8 mouse cellular contexts compared by ENCODE assay signal in the genomic region with DNA sequence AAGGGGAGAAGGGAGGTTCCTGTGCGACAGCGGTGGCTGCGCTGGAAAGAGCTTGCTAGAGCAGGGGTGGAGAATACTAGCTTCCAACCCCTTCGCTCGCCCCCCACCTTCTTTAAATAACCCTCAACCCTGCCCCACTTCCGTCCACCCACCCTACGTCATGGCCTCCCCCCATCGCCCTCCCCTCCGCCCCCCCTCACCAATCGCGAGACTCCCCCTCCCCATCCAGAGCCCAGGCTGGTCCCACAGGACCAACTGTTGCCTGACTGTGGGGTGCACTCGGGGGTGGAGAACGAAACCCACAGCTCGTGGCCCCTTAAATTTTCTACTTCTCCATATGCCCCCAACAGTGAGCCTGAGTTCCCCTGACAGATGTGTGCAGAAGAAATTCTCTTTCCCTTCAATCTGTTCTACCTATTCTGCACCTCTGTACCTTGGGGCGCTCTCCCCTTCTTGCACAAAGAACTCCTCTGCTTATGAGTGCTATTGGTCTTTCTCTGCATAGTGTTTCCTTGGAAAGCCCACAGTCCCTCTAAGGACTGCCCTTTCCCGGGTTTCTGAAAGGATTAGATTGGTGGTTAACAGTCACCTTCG. TPM values are rescaled to one million over a fixed set of nuclear protein-coding genes. Genes with fewer than 3 reads are reported as not detected.
DNase-seq lines count a peak whose midpoint lies in the region; ATAC-seq and TF ChIP-seq lines count a peak whose summit lies in the region.

A gene (minus strand): TSS at position 544 of the 594 bp plus-strand sequence.

- DNase-seq in cerebellum, adult 2 months, result peak; percentile 2 to 13
- no peak for DNase-seq in cerebellum, adult 8-10 months
- DNase-seq in heart, postnatal 4 days, result peak; percentile 17
- DNase-seq in liver, adult 2 months (ENCODE audit: extremely low read depth, low read depth, low spot score), result no peak
- no peak for DNase-seq in stomach, postnatal 0 days (ENCODE audit: low spot score)
- no peak for DNase-seq in urinary bladder, postnatal 4 days (ENCODE audit: low spot score in 2 of 2)

- no peak for TF ChIP-seq CTCF in cerebellum, adult 2 months (IDR thresholded peaks at IDR 0.05; ENCODE audit: borderline replicate concordance, insufficient read depth, low read depth, low read length)
- TF ChIP-seq CTCF in liver, adult 2 months (IDR thresholded peaks at IDR 0.05; ENCODE audit: low read depth, low read length), result no peak
- no peak for TF ChIP-seq CTCF in stomach, postnatal 0 days (IDR thresholded peaks at IDR 0.05; ENCODE audit: low read depth)

- no peaks in the 10 kb centered on the region for H3K9me3 ChIP-seq in megakaryocyte, embryonic 14.5 days
- H3K9me3 ChIP-seq in stomach, postnatal 0 days (ENCODE audit: control insufficient read depth, low read length), result no peaks in the 10 kb centered on the region

- peak within 1 kb of the TSS; percentile 63 for H3K4me2 ChIP-seq in stomach, postnatal 0 days (replicated peaks; ENCODE audit: low read depth)

- no peak for ATAC-seq in megakaryocyte, adult 5-6 weeks (ENCODE audit: poor library complexity, severe bottlenecking)
- ATAC-seq in stomach, postnatal 0 days (ENCODE audit: low FRiP score, low TSS enrichment), result peak; percentile 57; the same call in 1 of the 2 replicates

- WGBS in cerebellum, adult 2 months, result 12% methylated on average over 13 of the region's 17 CpGs
- 22% methylated on average over 7 of the region's 17 CpGs for WGBS in liver, adult 2 months
- WGBS in stomach, postnatal 0 days, result 17% methylated on average over 11 of the region's 17 CpGs

- no peak for TF ChIP-seq EP300 in stomach, postnatal 0 days (optimal IDR thresholded peaks at IDR 0.05)

- H3K4me1 ChIP-seq in cerebellum, adult 2 months (ENCODE audit: control insufficient read depth, insufficient read depth, low read length), result peaks cover 3% of the 10 kb centered on the region; the same call in 1 of the 2 replicates
- peaks cover 10% of the 10 kb centered on the region for H3K4me1 ChIP-seq in megakaryocyte, embryonic 14.5 days
- no peaks in the 10 kb centered on the region for H3K4me1 ChIP-seq in liver, adult 2 months (ENCODE audit: control insufficient read depth, insufficient read depth, low read length)
- H3K4me1 ChIP-seq in stomach, postnatal 0 days (replicated peaks; ENCODE audit: control insufficient read depth, insufficient read depth), result no peaks in the 10 kb centered on the region

- H3K36me3 ChIP-seq in megakaryocyte, embryonic 14.5 days (replicated peaks; ENCODE audit: low read length), result no peaks in the 10 kb centered on the region
- H3K36me3 ChIP-seq in liver, adult 2 months (ENCODE audit: control insufficient read depth, insufficient read depth, low read length), result no peaks in the 10 kb centered on the region
- H3K36me3 ChIP-seq in stomach, postnatal 0 days (ENCODE audit: control insufficient read depth, insufficient read depth, low read length), result no peaks in the 10 kb centered on the region

- no peaks in the 10 kb centered on the region for H3K79me2 ChIP-seq in liver, adult 2 months (ENCODE audit: control insufficient read depth, insufficient read depth, low read length)

- no peak within 1 kb of the TSS for H3K27ac ChIP-seq in cerebellum, adult 2 months (ENCODE audit: insufficient read depth, low read length)
- no peak within 1 kb of the TSS for H3K27ac ChIP-seq in liver, adult 2 months (replicated peaks; ENCODE audit: insufficient read depth, low read depth, low read length)
- peak within 1 kb of the TSS; percentile 61; the same call in 1 of the 2 replicates for H3K27ac ChIP-seq in stomach, postnatal 0 days (replicated peaks)

- TF ChIP-seq POLR2A in cerebellum, adult 2 months (IDR thresholded peaks at IDR 0.05; ENCODE audit: borderline replicate concordance, insufficient read depth, low read length), result no peak
- TF ChIP-seq POLR2A in liver, adult 2 months (IDR thresholded peaks at IDR 0.05; ENCODE audit: extremely low read depth, insufficient read depth, low read length), result no peak

- H3K9ac ChIP-seq in liver, adult 2 months (ENCODE audit: low read depth, low read length), result no peak within 1 kb of the TSS
- H3K9ac ChIP-seq in stomach, postnatal 0 days (ENCODE audit: low read length), result peak within 1 kb of the TSS; percentile 59

- H3K27me3 ChIP-seq in cerebellum, adult 2 months (ENCODE audit: control insufficient read depth, insufficient read depth, low read length), result no peaks in the 10 kb centered on the region
- H3K27me3 ChIP-seq in megakaryocyte, embryonic 14.5 days (replicated peaks), result peaks cover 31% of the 10 kb centered on the region
- no peaks in the 10 kb centered on the region for H3K27me3 ChIP-seq in liver, adult 2 months (ENCODE audit: control insufficient read depth, insufficient read depth, low read length)
- no peaks in the 10 kb centered on the region for H3K27me3 ChIP-seq in stomach, postnatal 0 days (ENCODE audit: control insufficient read depth, insufficient read depth, low read length)

- peak within 1 kb of the TSS; percentile 77 for H3K4me3 ChIP-seq in cerebellum, adult 2 months (replicated peaks; ENCODE audit: insufficient read depth, low read depth, low read length)
- H3K4me3 ChIP-seq in megakaryocyte, embryonic 14.5 days (replicated peaks), result peak within 1 kb of the TSS; percentile 91
- peak within 1 kb of the TSS; percentile 55; the same call in 1 of the 2 replicates for H3K4me3 ChIP-seq in liver, adult 2 months (ENCODE audit: insufficient read depth, low read depth, low read length)
- H3K4me3 ChIP-seq in stomach, postnatal 0 days (ENCODE audit: low read depth, low read length), result peak within 1 kb of the TSS; percentile 54

RNA-seq across cellular contexts. Expression of the gene that starts here (rescaled TPM):
- polyA plus RNA-seq in cerebellum, adult 2 months (2012; rRNA removed), result 5.7 and 6.1 TPM in 2 replicates
- polyA plus RNA-seq in megakaryocyte, embryonic 14.5 days (2012; ENCODE audit: insufficient read depth, low replicate concordance), result not detected in 2 replicates
- not detected in 2 replicates for total RNA-seq in megakaryocyte, adult 5-6 weeks (2015)
- not detected in 2 replicates for total RNA-seq in megakaryocyte, adult 5-6 weeks (2017)
- total RNA-seq in heart, postnatal 4 days (2021), result 10 to 100 TPM; 10.6 to 11.1 TPM
- 0.13 and 0.18 TPM in 2 replicates for total RNA-seq in liver, adult 2 months (2014; rRNA removed)
- 0.04 TPM in 1 of 2 replicates, not detected in the other for polyA plus RNA-seq in liver, adult 2 months (2012; rRNA removed)
- 5.8 and 6.4 TPM in 2 replicates for polyA plus RNA-seq in stomach, postnatal 0 days (2015; fragmentation: Nextera tagmentation; extraction: Ambion mirVana)

Comparison
In these comparisons a context has a peak if more than half of its experiments do, and no peak if none do; other contexts are left out.
1. DNase-seq: peak in cerebellum, adult 2 months (2 of 2) and heart, postnatal 4 days (single experiment); none in cerebellum, adult 8-10 months (single experiment), liver, adult 2 months (single experiment), stomach, postnatal 0 days (single experiment) and urinary bladder, postnatal 4 days (0 of 2).
2. Peak in every context shown above with its lines, with median percentiles within 50 percentile points of each other: H3K4me3 ChIP-seq.